Mouse (Mus musculus) macrophage (primary cell): ENCODE results near the gene Ighmbp2. TPM values are rescaled to one million over a fixed set of nuclear protein-coding genes. Genes with fewer than 3 reads are reported as not detected.

Source experiments
- H3K27ac ChIP-seq: fragments of 350-480 bp; formaldehyde crosslinking; 2 replicates; pipeline ENCODE4 v1.9.0; 2021
- H3K36me3 ChIP-seq: fragments of 350-480 bp; formaldehyde crosslinking; 2 replicates; pipeline ENCODE4 v1.9.0; 2021; ENCODE audit errors: inconsistent target
- H3K4me3 ChIP-seq: fragments of 350-480 bp; formaldehyde crosslinking; 2 replicates; pipeline ENCODE4 v1.9.0; 2021; ENCODE audit errors: inconsistent target
- H3K79me2 ChIP-seq: fragments of 350-480 bp; formaldehyde crosslinking; 2 replicates; pipeline ENCODE4 v1.9.0; 2021; ENCODE audit errors: inconsistent target
- WGBS: methylation state at CpG from one replicate; pipeline ENCODE4 v1.1.7; 2026; ENCODE audit warnings: inconsistent platforms; ENCODE audit not compliant: missing documents; 5-methylcytosine and 5-hydroxymethylcytosine counted together
- polyA plus RNA-seq: library from polyadenylated mRNA; stranded (reverse); fragments of 250-400 nt; gene quantifications from 3 replicates; pipeline ENCODE4 v1.2.4, GENCODE M21; 2018; ENCODE audit warnings: inconsistent platforms

Ighmbp2 gene
- polyA plus RNA-seq, 1 experiment from 2014 or later = 3.1 TPM

- WGBS = 86% methylated on average over 16 of the region's 16 CpGs
- no peak overlapping the region for H3K4me3 ChIP-seq
Observed at GRCm38 (mm10) chr19:3307175-3307949, 24.5 kb upstream of the Ighmbp2 start.

GRCm38 (mm10) chr19:3304017-3304416, 21.2 kb upstream of the Ighmbp2 start:
- H3K36me3 ChIP-seq = no peaks in the 10 kb centered on the region
- no peak overlapping the region for H3K27ac ChIP-seq
- WGBS = 38% methylated on average over 4 of the region's 4 CpGs
- H3K79me2 ChIP-seq = no peaks in the 10 kb centered on the region
- no peak overlapping the region for H3K4me3 ChIP-seq

More at GRCm38 (mm10) chr19:3307175-3307949, 24.5 kb upstream of the Ighmbp2 start:
- Histone ChIP-seq H3K27ac (no peak overlapping the region), H3K36me3 (no peaks in the 10 kb centered on the region), H3K79me2 (no peaks in the 10 kb centered on the region)

- H3K36me3 ChIP-seq = no peaks in the 10 kb centered on the region
- WGBS = 94% methylated on average over 7 of the region's 7 CpGs
- no peak overlapping the region for H3K4me3 ChIP-seq
- H3K27ac ChIP-seq = no peak overlapping the region
- no peaks in the 10 kb centered on the region for H3K79me2 ChIP-seq
Observed at GRCm38 (mm10) chr19:3297775-3298174, 15.0 kb upstream of the Ighmbp2 start.

GRCm38 (mm10) chr19:3297034-3297433, 14.2 kb upstream of the Ighmbp2 start:
- no peak overlapping the region for H3K4me3 ChIP-seq
- no peaks in the 10 kb centered on the region for H3K79me2 ChIP-seq
- no peaks in the 10 kb centered on the region for H3K36me3 ChIP-seq
- no peak overlapping the region for H3K27ac ChIP-seq

GRCm38 (mm10) chr19:3295245-3295644, 12.4 kb upstream of the Ighmbp2 start:
- WGBS = 96% methylated on average over 6 of the region's 6 CpGs
- H3K27ac ChIP-seq = no peak overlapping the region
- H3K79me2 ChIP-seq = no peaks in the 10 kb centered on the region
- peaks cover 9% of the 10 kb centered on the region; the same call in 1 of the 2 replicates for H3K36me3 ChIP-seq
- H3K4me3 ChIP-seq = no peak overlapping the region

GRCm38 (mm10) chr19:3292993-3293392, 10.2 kb upstream of the Ighmbp2 start:
- peaks cover 28% of the 10 kb centered on the region for H3K36me3 ChIP-seq
- 100% methylated on average over 1 of the region's 1 CpGs for WGBS
- H3K4me3 ChIP-seq = no peak overlapping the region
- H3K27ac ChIP-seq = no peak overlapping the region
- no peaks in the 10 kb centered on the region for H3K79me2 ChIP-seq

- WGBS = 96% methylated on average over 2 of the region's 2 CpGs
- Histone ChIP-seq H3K36me3 (peaks cover 35% of the 10 kb centered on the region), H3K4me3 (no peak overlapping the region), H3K27ac (no peak overlapping the region), H3K79me2 (no peaks in the 10 kb centered on the region)
Observed at GRCm38 (mm10) chr19:3292028-3292427, 9.2 kb upstream of the Ighmbp2 start.

- Histone ChIP-seq H3K27ac (no peak overlapping the region), H3K36me3 (peaks cover 46% of the 10 kb centered on the region), H3K79me2 (peaks cover 10% of the 10 kb centered on the region), H3K4me3 (no peak overlapping the region)
- 100% methylated on average over 1 of the region's 1 CpGs for WGBS
Observed at GRCm38 (mm10) chr19:3289006-3289405, 6.2 kb upstream of the Ighmbp2 start.

- H3K4me3 ChIP-seq = peak overlapping the region; percentile 67
- peaks cover 28% of the 10 kb centered on the region for H3K79me2 ChIP-seq
- peaks cover 31% of the 10 kb centered on the region; the same call in 1 of the 2 replicates for H3K36me3 ChIP-seq
- H3K27ac ChIP-seq = no peak overlapping the region
- WGBS = 86% methylated on average over 4 of the region's 4 CpGs
Observed at GRCm38 (mm10) chr19:3281886-3282285, 931 bp downstream of the Ighmbp2 start.

- H3K4me3 ChIP-seq = no peak overlapping the region
- no peak overlapping the region for H3K27ac ChIP-seq
- peaks cover 71% of the 10 kb centered on the region for H3K36me3 ChIP-seq
- 84% methylated on average over 3 of the region's 3 CpGs for WGBS
- H3K79me2 ChIP-seq = no peaks in the 10 kb centered on the region
Observed at GRCm38 (mm10) chr19:3275744-3276365, 7.0 kb downstream of the Ighmbp2 start.

GRCm38 (mm10) chr19:3273331-3273730, 9.5 kb downstream of the Ighmbp2 start:
- peaks cover 79% of the 10 kb centered on the region for H3K36me3 ChIP-seq
- 96% methylated on average over 9 of the region's 9 CpGs for WGBS

GRCm38 (mm10) chr19:3271366-3271765, 11.5 kb downstream of the Ighmbp2 start:
- 99% methylated on average over 6 of the region's 6 CpGs for WGBS
- Histone ChIP-seq H3K79me2 (no peaks in the 10 kb centered on the region), H3K4me3 (no peak overlapping the region), H3K27ac (no peak overlapping the region), H3K36me3 (peaks cover 77% of the 10 kb centered on the region)

More at GRCm38 (mm10) chr19:3273331-3273730, 9.5 kb downstream of the Ighmbp2 start:
- Histone ChIP-seq H3K27ac (no peak overlapping the region), H3K4me3 (no peak overlapping the region), H3K79me2 (no peaks in the 10 kb centered on the region)

- no peak overlapping the region for H3K27ac ChIP-seq
- 97% methylated on average over 6 of the region's 6 CpGs for WGBS
- H3K36me3 ChIP-seq = peaks cover 77% of the 10 kb centered on the region
- no peak overlapping the region for H3K4me3 ChIP-seq
- H3K79me2 ChIP-seq = no peaks in the 10 kb centered on the region
Observed at GRCm38 (mm10) chr19:3269803-3270202, 13.0 kb downstream of the Ighmbp2 start.

- no peaks in the 10 kb centered on the region for H3K79me2 ChIP-seq
- H3K36me3 ChIP-seq = peaks cover 77% of the 10 kb centered on the region
- no peak overlapping the region for H3K27ac ChIP-seq
- 94% methylated on average over 9 of the region's 9 CpGs for WGBS
- H3K4me3 ChIP-seq = no peak overlapping the region
Observed at GRCm38 (mm10) chr19:3269279-3269678, 13.5 kb downstream of the Ighmbp2 start.

- H3K36me3 ChIP-seq = peaks cover 77% of the 10 kb centered on the region
- H3K4me3 ChIP-seq = no peak overlapping the region
- no peak overlapping the region for H3K27ac ChIP-seq
- H3K79me2 ChIP-seq = no peaks in the 10 kb centered on the region
- WGBS = 94% methylated on average over 17 of the region's 17 CpGs
Observed at GRCm38 (mm10) chr19:3268218-3268980, 14.4 kb downstream of the Ighmbp2 start.
